Mouse (Mus musculus) central nervous system, embryonic 11.5 days (tissue): ENCODE data around the gene Uba1. TPM values are rescaled to one million over a fixed set of nuclear protein-coding genes. Genes with fewer than 3 reads are reported as not detected.

ENCODE experiments used
- polyA plus RNA-seq: library from polyadenylated mRNA; depleted of rRNA; stranded (reverse); fragments of >200 nt; gene quantifications from 2 replicates; pipeline ENCODE4 v1.2.3, GENCODE M21; 2012; rRNA removed

Uba1 gene
- 263 and 292 TPM in 2 replicates for polyA plus RNA-seq

GRCm38 (mm10) chrX:20658026-20658652, at the start of gene Uba1:
Uba1 (plus strand) TSS chrX:20658326.

GRCm38 (mm10) chrX:20617176-20617902, 40.8 kb upstream of the Uba1 start, which contains the start of the genes Rbm10 and Ndufb11:
Rbm10 (plus strand) TSS chrX:20617503.
Ndufb11 (minus strand) TSS chrX:20617619.

GRCm38 (mm10) chrX:20687519-20688067, 29.5 kb downstream of the Uba1 start, which contains the start of gene Cdk16:
Cdk16 (plus strand) TSS chrX:20687954.

GRCm38 (mm10) chrX:20703741-20704290, 45.7 kb downstream of the Uba1 start, which contains the start of gene Usp11:
Usp11 (plus strand) TSS chrX:20703906.

Other genes with a start within 250 kb of the Uba1 start
- 7.2 and 8.5 TPM in 2 replicates for gene Jade3, start 232.6 kb upstream of the Uba1 start, polyA plus RNA-seq
- gene Rgn, start 108.5 kb upstream of the Uba1 start, polyA plus RNA-seq: 1.1 and 2.9 TPM in 2 replicates
- 63.4 and 86.4 TPM in 2 replicates for gene Rbm10, start 40.8 kb upstream of the Uba1 start, polyA plus RNA-seq
- gene Ndufb11, start 40.7 kb upstream of the Uba1 start, polyA plus RNA-seq: 187 and 251 TPM in 2 replicates
- gene Cdk16, start 29.6 kb downstream of the Uba1 start, polyA plus RNA-seq: 120 and 194 TPM in 2 replicates
- 82.2 and 87.4 TPM in 2 replicates for gene Usp11, start 45.6 kb downstream of the Uba1 start, polyA plus RNA-seq
- 110 and 145 TPM in 2 replicates for gene Araf, start 139.5 kb downstream of the Uba1 start, polyA plus RNA-seq
- gene Timp1, start 211.8 kb downstream of the Uba1 start, polyA plus RNA-seq: 6.4 and 13.3 TPM in 2 replicates